Mouse (Mus musculus) cortical plate, adult 2 months (tissue): ENCODE data around the gene Defb6.

Experiments used
- CTCF ChIP-seq: fragments of 200-500 bp; IDR thresholded peaks from 2 replicates; pipeline ENCODE4 v1.5.1; 2011; ENCODE audit warnings: mild to moderate bottlenecking, control low read depth, low read length; ENCODE audit not compliant: insufficient read depth; ENCODE audit errors: extremely low read depth
- POLR2A ChIP-seq: fragments of 200-500 bp; IDR thresholded peaks from 2 replicates; pipeline ENCODE4 v1.6.1; 2011; ENCODE audit warnings: mild to moderate bottlenecking, low read length, control low read depth; ENCODE audit not compliant: insufficient read depth; ENCODE audit errors: extremely low read depth

- TF ChIP-seq CTCF (no peak), POLR2A (no peak)
These were observed 14.3 kb downstream of the Defb6 start, which contains the start of gene Defb46 for GRCm38 (mm10) chr8:19239616-19240015.
